Mouse (Mus musculus): ENCODE measurements around the gene Cpb2.

Gene Cpb2

DNA sequence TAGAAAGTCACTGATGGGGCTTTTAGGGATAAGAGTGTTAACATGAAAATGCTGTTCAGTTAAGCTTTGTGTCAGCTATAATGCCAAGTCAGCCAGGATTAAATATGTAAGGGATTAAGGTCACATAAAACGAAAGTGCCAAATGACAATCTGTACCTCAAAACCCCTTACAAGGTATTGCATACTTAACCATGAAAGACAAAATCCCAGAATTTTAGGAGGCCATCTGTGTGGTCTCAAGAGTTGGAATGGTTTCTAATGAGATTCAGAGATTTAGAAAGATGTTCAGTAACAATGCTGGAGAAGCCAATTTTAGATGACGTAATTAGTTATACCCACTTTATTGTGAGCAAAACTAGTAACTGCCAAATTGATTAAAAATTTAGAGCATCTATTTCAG lies 72.4 kb downstream of the Cpb2 start:
- ChIA-PET CTCF (no interaction called here), POLR2A (interaction anchor here in 1 of 4 experiments (1.1 kb wide), 1 partner anchor 11 kb away, joined by 3 read pairs; no protein-coding TSS in a partner anchor)

DNA sequence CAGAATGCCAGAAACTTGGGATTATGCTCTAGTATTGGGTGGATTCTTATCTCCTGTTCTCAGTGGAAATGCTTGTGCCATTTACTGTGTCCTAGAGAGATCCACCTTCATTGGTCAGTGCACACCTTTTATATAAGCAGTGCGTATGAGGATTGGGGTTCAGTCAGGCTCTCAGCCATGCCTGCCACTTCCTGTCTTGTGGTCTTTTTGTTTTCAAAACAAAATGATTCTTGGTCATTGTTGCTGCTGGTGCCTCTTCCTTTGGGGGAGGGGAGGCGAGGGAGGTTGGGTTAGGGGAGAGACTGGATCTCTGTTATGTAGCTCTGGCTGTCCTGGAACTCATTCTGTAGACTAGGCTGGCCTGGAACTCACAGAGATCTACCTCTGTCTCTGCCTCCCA lies 76.6 kb downstream of the Cpb2 start:
- CTCF ChIA-PET: no interaction called here
- POLR2A ChIA-PET: interaction anchor here in 1 of 4 experiments (0.9 kb wide), 1 partner anchor 12 kb away, joined by 3 read pairs; no protein-coding TSS in a partner anchor

GRCm38 (mm10) chr14:75320269-75320668 lies 78.2 kb downstream of the Cpb2 start:
- POLR2A ChIA-PET: no interaction called here

GRCm38 (mm10) chr14:75323354-75323753 lies 81.3 kb downstream of the Cpb2 start:
- CTCF ChIA-PET: no interaction called here
- POLR2A ChIA-PET: interaction anchor here in 1 of 4 experiments (1.3 kb wide), 1 partner anchor 9 kb away, joined by 3 read pairs; no protein-coding TSS in a partner anchor

More at GRCm38 (mm10) chr14:75320269-75320668, 78.2 kb downstream of the Cpb2 start:
- CTCF ChIA-PET: no interaction called here

- ChIA-PET POLR2A (no interaction called here), CTCF (no interaction called here)
Measured at GRCm38 (mm10) chr14:75328062-75328461, 86.0 kb downstream of the Cpb2 start.

GRCm38 (mm10) chr14:75330621-75331020 lies 88.5 kb downstream of the Cpb2 start:
- POLR2A ChIA-PET: interaction anchor here in 2 of 4 experiments (0.9 to 1.3 kb wide), 4 partner anchors 12 to 47 kb away, joined by 3 to 6 read pairs (median 3); partner anchors contain the start of gene Zc3h13 (in 2 of the 2)
- CTCF ChIA-PET: interaction anchor here in 3 of 4 experiments (0.6 to 1.2 kb wide), 5 partner anchors 14 to 569 kb away, joined by 3 to 4 read pairs (median 3); partner anchors contain the start of gene Zc3h13 (in 1 of the 3)
